Mouse (Mus musculus): ENCODE results near the gene Olfr155. TPM values are rescaled to one million over a fixed set of nuclear protein-coding genes. Genes with fewer than 3 reads are reported as not detected.

Olfr155 gene
- total RNA-seq, 2 experiments from 2014 or later = not detected

GRCm38 (mm10) chr4:43891247-43891646, 39.9 kb downstream of the Olfr155 start:
- no peak for DNase-seq

- no peak for DNase-seq
Observed at GRCm38 (mm10) chr4:43897209-43897608, 45.8 kb downstream of the Olfr155 start.

GRCm38 (mm10) chr4:43899197-43899596, 47.8 kb downstream of the Olfr155 start:
- no peak for DNase-seq

- DNase-seq = no peak
Observed at GRCm38 (mm10) chr4:43903690-43904089, 52.3 kb downstream of the Olfr155 start.

- DNase-seq = peak; percentile 25 to 50
Observed at GRCm38 (mm10) chr4:43906443-43906842, 55.1 kb downstream of the Olfr155 start.

Other genes with a start within 250 kb of the Olfr155 start
- gene Npr2, start 219.6 kb upstream of the Olfr155 start, total RNA-seq (2021) = 10 to 100 TPM; 27.7 to 37.9 TPM
- gene Spag8, start 198.0 kb upstream of the Olfr155 start, total RNA-seq (2021) = under 1 TPM; 0.30 to 0.40 TPM
- gene Hint2, start 195.1 kb upstream of the Olfr155 start, total RNA-seq (2021) = 10 to 100 TPM; 76.8 to 79.3 TPM
- gene Tmem8b, start 182.6 kb upstream of the Olfr155 start, total RNA-seq (2021) = 1 to 10 TPM; 4.7 to 5.0 TPM
- under 1 TPM; 0.20 TPM for gene Fam221b, start 182.4 kb upstream of the Olfr155 start, total RNA-seq (2021)
- not detected for gene Olfr70, start 150.8 kb upstream of the Olfr155 start, total RNA-seq (2021)
- gene Olfr71, start 141.3 kb upstream of the Olfr155 start, total RNA-seq (2021) = not detected
- 1 to 10 TPM; 2.3 to 3.9 TPM for gene Hrct1, start 124.4 kb upstream of the Olfr155 start, total RNA-seq (2021)
- gene Spaar, start 121.5 kb upstream of the Olfr155 start, total RNA-seq (2021) = 1 to 10 TPM; 1.7 to 2.6 TPM
- gene Olfr159, start 80.6 kb upstream of the Olfr155 start, total RNA-seq (2021) = not detected
- gene Olfr156, start 27.7 kb upstream of the Olfr155 start, total RNA-seq (2021) = not detected
- gene Olfr157, start 11.4 kb upstream of the Olfr155 start, total RNA-seq (2021) = not detected
- gene Reck, start 24.0 kb downstream of the Olfr155 start, total RNA-seq (2021) = 10 to 100 TPM; 20.6 to 22.0 TPM
- 1 to 10 TPM; 3.7 to 5.3 TPM for gene Glipr2, start 105.8 kb downstream of the Olfr155 start, total RNA-seq (2021)
- not detected for gene Ccin, start 131.9 kb downstream of the Olfr155 start, total RNA-seq (2021)
- gene Clta, start 152.9 kb downstream of the Olfr155 start, total RNA-seq (2021) = 100 to 1,000 TPM; 183 to 188 TPM
- gene Gne, start 232.6 kb downstream of the Olfr155 start, total RNA-seq (2021) = 10 to 100 TPM; 27.2 to 47.5 TPM